Mouse (Mus musculus) hindbrain, embryonic 14.5 days (tissue): ENCODE data around the gene Gpr31b. TPM values are rescaled to one million over a fixed set of nuclear protein-coding genes. Genes with fewer than 3 reads are reported as not detected.
"Not testable (repeated sequence)": the region's sequence is repeated elsewhere in the genome, so short reads cannot be mapped to it uniquely, and the experiment has no call there.

Experiments
- ATAC-seq: fragments of 200-750 bp; cut with Nextera tagmentation; 2 replicates; pipeline ENCODE4 v1.8.0; 2017; ENCODE audit warnings: moderate number of reproducible peaks, mild to moderate bottlenecking, moderate TSS enrichment, moderate library complexity; ENCODE audit not compliant: low FRiP score
- DNase-seq: peaks from one replicate; pipeline ENCODE4 v3.0.0-alpha.2; 2015; ENCODE audit warnings: low spot score
- H3K27ac ChIP-seq: fragments of 300-500 bp; sonication (generic); 2 replicates; pipeline ENCODE4 v1.5.1; 2014; ENCODE audit warnings: mild to moderate bottlenecking, moderate library complexity
- H3K27me3 ChIP-seq: fragments of 300-500 bp; sonication (generic); 2 replicates; pipeline ENCODE4 v1.6.1; 2014; ENCODE audit warnings: mild to moderate bottlenecking, low read length, mixed read lengths; ENCODE audit not compliant: control insufficient read depth, insufficient read depth
- H3K36me3 ChIP-seq: fragments of 300-500 bp; sonication (generic); replicated peaks from 2 replicates; pipeline ENCODE4 v1.6.1; 2014; ENCODE audit not compliant: control insufficient read depth, insufficient read depth
- H3K4me1 ChIP-seq: fragments of 300-500 bp; sonication (generic); replicated peaks from 2 replicates; pipeline ENCODE4 v1.6.1; 2014; ENCODE audit warnings: antibody characterized with exemption, low read length, mixed read lengths; ENCODE audit not compliant: control insufficient read depth, insufficient read depth
- H3K4me2 ChIP-seq: fragments of 300-500 bp; sonication (generic); replicated peaks from 2 replicates; pipeline ENCODE4 v1.6.1; 2014; ENCODE audit warnings: mild to moderate bottlenecking, moderate library complexity
- H3K4me3 ChIP-seq: fragments of 300-500 bp; sonication (generic); replicated peaks from 2 replicates; pipeline ENCODE4 v1.5.1; 2014; ENCODE audit warnings: mild to moderate bottlenecking, low read length
- H3K9ac ChIP-seq: fragments of 300-500 bp; sonication (generic); 2 replicates; pipeline ENCODE4 v1.6.1; 2014
- H3K9me3 ChIP-seq: fragments of 300-500 bp; sonication (generic); 2 replicates; pipeline ENCODE4 v1.6.1; 2016; ENCODE audit warnings: low read length; ENCODE audit not compliant: control insufficient read depth
- WGBS: fragments of 180-500 bp; shearing (Covaris S2); extraction: QIAGEN DNeasy Blood & Tissue Kit; methylation state at CpG from one replicate; pipeline ENCODE4 v1.1.7; 2014; 5-methylcytosine and 5-hydroxymethylcytosine counted together
- polyA plus RNA-seq: library from polyadenylated mRNA; unstranded; fragments of >200 nt; fragmentation: Nextera tagmentation; extraction: Ambion mirVana; gene quantifications from 2 replicates; pipeline ENCODE4 v1.2.1, GENCODE M21; 2014

Gpr31b gene
- polyA plus RNA-seq, 1 experiment from 2014 or later, result 0.16 TPM

- not testable (repeated sequence) for H3K36me3 ChIP-seq, H3K4me1 ChIP-seq, H3K27me3 ChIP-seq, H3K27ac ChIP-seq, DNase-seq, H3K9ac ChIP-seq, H3K4me2 ChIP-seq, H3K9me3 ChIP-seq, H3K4me3 ChIP-seq
- 79% methylated on average over 3 of the region's 12 CpGs for WGBS
- ATAC-seq, result 0 out of 2 replicates have a peak, but pooled peaks have one; percentile 24
Measured at GRCm38 (mm10) chr17:13036627-13037192, 15.4 kb downstream of the Gpr31b start.

GRCm38 (mm10) chr17:13013316-13013715 lies 38.8 kb downstream of the Gpr31b start:
- Histone ChIP-seq H3K4me1 (peaks cover 10% of the 10 kb centered on the region), H3K9ac (no peak overlapping the region), H3K27ac (no peak overlapping the region), H3K4me2 (no peak overlapping the region), H3K36me3 (peaks cover 62% of the 10 kb centered on the region), H3K27me3 (no peaks in the 10 kb centered on the region), H3K9me3 (no peaks in the 10 kb centered on the region), H3K4me3 (no peak overlapping the region)
- WGBS, result 75% methylated on average over 3 of the region's 3 CpGs
- DNase-seq (no peak), ATAC-seq (no peak)

- Histone ChIP-seq H3K9ac (no peak overlapping the region), H3K4me1 (peaks cover 10% of the 10 kb centered on the region), H3K4me3 (no peak overlapping the region), H3K36me3 (peaks cover 47% of the 10 kb centered on the region), H3K9me3 (no peaks in the 10 kb centered on the region), H3K4me2 (peak overlapping the region; percentile 89; the same call in 1 of the 2 replicates), H3K27me3 (no peaks in the 10 kb centered on the region), H3K27ac (no peak overlapping the region)
- ATAC-seq (no peak), DNase-seq (peak; percentile 65)
- 50% methylated on average over 3 of the region's 3 CpGs for WGBS
Measured at GRCm38 (mm10) chr17:13009887-13010286, 42.2 kb downstream of the Gpr31b start.

DNA sequence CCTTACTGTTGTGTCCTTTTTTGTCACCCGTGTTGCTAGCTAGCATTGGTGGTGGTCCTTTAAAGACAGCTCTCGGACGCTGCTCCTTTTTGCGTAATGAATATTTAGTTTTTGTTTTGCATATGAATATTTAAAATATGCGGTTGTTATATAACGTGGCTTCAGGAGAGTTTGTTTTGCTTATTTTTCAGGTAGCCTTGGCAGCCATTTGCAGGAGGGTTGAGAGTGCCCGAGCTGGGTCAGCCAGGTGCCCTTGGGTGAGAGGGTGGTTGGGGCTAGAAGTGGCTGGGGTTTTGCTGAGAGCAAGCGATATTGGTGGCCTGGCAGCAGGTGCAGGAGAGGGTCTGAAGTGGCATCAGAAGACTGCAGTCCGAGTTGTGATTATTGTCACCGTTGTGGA lies 43.6 kb downstream of the Gpr31b start:
- Histone ChIP-seq H3K27me3 (no peaks in the 10 kb centered on the region), H3K4me1 (peaks cover 10% of the 10 kb centered on the region), H3K4me3 (peak overlapping the region; percentile 53), H3K9ac (peak overlapping the region; percentile 62), H3K36me3 (peaks cover 33% of the 10 kb centered on the region), H3K27ac (peak overlapping the region; percentile 80), H3K9me3 (no peaks in the 10 kb centered on the region), H3K4me2 (peak overlapping the region; percentile 89)
- ATAC-seq (no peak), DNase-seq (no peak)
- WGBS, result under 1% methylated on average over 10 of the region's 10 CpGs

- H3K27ac ChIP-seq, result peak overlapping the region; percentile 80
- DNase-seq, result peak; percentile 90
- WGBS, result under 1% methylated on average over 64 of the region's 76 CpGs
- H3K27me3 ChIP-seq, result no peaks in the 10 kb centered on the region
- H3K9ac ChIP-seq, result peak overlapping the region; percentile 62
- no peaks in the 10 kb centered on the region for H3K9me3 ChIP-seq
- H3K36me3 ChIP-seq, result peaks cover 27% of the 10 kb centered on the region
- H3K4me2 ChIP-seq, result peak overlapping the region; percentile 89
- ATAC-seq, result peak; percentile 97
- H3K4me3 ChIP-seq, result peak overlapping the region; percentile 53
- H3K4me1 ChIP-seq, result peaks cover 10% of the 10 kb centered on the region
Measured at GRCm38 (mm10) chr17:13007730-13008425, 44.2 kb downstream of the Gpr31b start.

- Histone ChIP-seq H3K27ac (no peak overlapping the region), H3K27me3 (no peaks in the 10 kb centered on the region), H3K4me2 (peak overlapping the region; percentile 89), H3K9me3 (no peaks in the 10 kb centered on the region), H3K36me3 (peaks cover 18% of the 10 kb centered on the region), H3K4me3 (peak overlapping the region; percentile 53; the same call in 1 of the 2 replicates), H3K9ac (no peak overlapping the region), H3K4me1 (peaks cover 10% of the 10 kb centered on the region)
- ATAC-seq (no peak), DNase-seq (no peak)
- WGBS, result 52% methylated on average over 5 of the region's 5 CpGs
Measured at GRCm38 (mm10) chr17:13006984-13007383, 45.1 kb downstream of the Gpr31b start.

GRCm38 (mm10) chr17:13006546-13006945 lies 45.5 kb downstream of the Gpr31b start, which contains the start of gene Sod2:
Gene Sod2, plus strand, starts transcription at chr17:13006846.
- not testable (repeated sequence) for H3K9me3 ChIP-seq
- WGBS, result 90% methylated on average over 2 of the region's 2 CpGs

GRCm38 (mm10) chr17:13004436-13004835 lies 47.7 kb downstream of the Gpr31b start:
- not testable (repeated sequence) for H3K9ac ChIP-seq, ATAC-seq, H3K4me1 ChIP-seq, H3K27me3 ChIP-seq, H3K36me3 ChIP-seq, H3K27ac ChIP-seq, DNase-seq, H3K4me3 ChIP-seq, H3K9me3 ChIP-seq, H3K4me2 ChIP-seq
- 90% methylated on average over 2 of the region's 2 CpGs for WGBS

More at GRCm38 (mm10) chr17:13006546-13006945, 45.5 kb downstream of the Gpr31b start, which contains the start of gene Sod2:
- Histone ChIP-seq H3K4me2 (peak within 1 kb of the TSS; percentile 89), H3K36me3 (peaks cover 14% of the 10 kb centered on the region), H3K9ac (peak within 1 kb of the TSS; percentile 47), H3K4me3 (peak within 1 kb of the TSS; percentile 53), H3K27ac (peak within 1 kb of the TSS; percentile 80)
- H3K27me3 ChIP-seq, ATAC-seq, DNase-seq, H3K4me1 ChIP-seq: not testable (repeated sequence)

- H3K4me3 ChIP-seq, H3K4me1 ChIP-seq: not testable (repeated sequence)
Measured at GRCm38 (mm10) chr17:13002243-13002642, 49.9 kb downstream of the Gpr31b start.

More at GRCm38 (mm10) chr17:13002243-13002642, 49.9 kb downstream of the Gpr31b start:
- not testable (repeated sequence) for H3K36me3 ChIP-seq, H3K4me2 ChIP-seq, H3K9ac ChIP-seq, DNase-seq, H3K27me3 ChIP-seq, ATAC-seq, H3K27ac ChIP-seq, H3K9me3 ChIP-seq
- WGBS, result 95% methylated on average over 5 of the region's 5 CpGs
